Mouse (Mus musculus) spleen, adult 2 months (tissue): ENCODE measurements around the gene Gm9046. TPM values are rescaled to one million over a fixed set of nuclear protein-coding genes. Genes with fewer than 3 reads are reported as not detected.
"Not testable (repeated sequence)": the region's sequence is repeated elsewhere in the genome, so short reads cannot be mapped to it uniquely, and the experiment has no call there.

Source experiments
- DNase-seq, 2 experiments: peaks; one replicate each; pipeline versions ENCODE4 v3.0.0 to v3.0.0-alpha.2; 2012 to 2021; ENCODE audit warnings: low spot score in 2 of 2, low read depth in 1 of 2
- H3K27ac ChIP-seq: fragments of 200-500 bp; 2 replicates; pipeline ENCODE4 v1.5.1; 2012; ENCODE audit warnings: low read length, inconsistent platforms; ENCODE audit not compliant: insufficient read depth
- H3K27me3 ChIP-seq: fragments of 200-500 bp; 2 replicates; pipeline ENCODE4 v1.6.1; 2012; ENCODE audit warnings: mild to moderate bottlenecking, moderate library complexity, low read length, inconsistent platforms; ENCODE audit not compliant: control insufficient read depth, insufficient read depth
- H3K36me3 ChIP-seq: fragments of 200-500 bp; 2 replicates; pipeline ENCODE4 v1.6.1; 2012; ENCODE audit warnings: mild to moderate bottlenecking, low read length, inconsistent platforms; ENCODE audit not compliant: control insufficient read depth, insufficient read depth
- H3K4me1 ChIP-seq: fragments of 200-500 bp; 2 replicates; pipeline ENCODE4 v1.6.1; 2011; ENCODE audit warnings: inconsistent platforms; ENCODE audit not compliant: control insufficient read depth, insufficient read depth, insufficient read length
- H3K4me3 ChIP-seq: fragments of 200-500 bp; 2 replicates; pipeline ENCODE4 v1.5.1; 2011; ENCODE audit warnings: mild to moderate bottlenecking, inconsistent platforms; ENCODE audit not compliant: insufficient read depth, insufficient read length; ENCODE audit errors: extremely low read depth
- CTCF ChIP-seq: fragments of 200-500 bp; IDR thresholded peaks from 2 replicates; pipeline ENCODE4 v1.5.1; 2011; ENCODE audit warnings: mild to moderate bottlenecking, inconsistent platforms; ENCODE audit not compliant: insufficient read depth, insufficient read length, insufficient replicate concordance; ENCODE audit errors: extremely low read depth
- POLR2A ChIP-seq: fragments of 200-500 bp; IDR thresholded peaks from 2 replicates; pipeline ENCODE4 v1.6.1; 2011; ENCODE audit warnings: low read depth, low read length, inconsistent platforms
- WGBS: fragments of 180-500 bp; shearing (Covaris S2); methylation state at CpG from one replicate; pipeline ENCODE4 v1.1.7; 2018; 5-methylcytosine and 5-hydroxymethylcytosine counted together
- polyA plus RNA-seq: library from polyadenylated mRNA; depleted of rRNA; stranded (reverse); fragments of >200 nt; gene quantifications from 2 replicates; pipeline ENCODE4 v1.2.3, GENCODE M21; 2012; rRNA removed

Gm9046 gene
- polyA plus RNA-seq, 1 experiment = not detected

DNA sequence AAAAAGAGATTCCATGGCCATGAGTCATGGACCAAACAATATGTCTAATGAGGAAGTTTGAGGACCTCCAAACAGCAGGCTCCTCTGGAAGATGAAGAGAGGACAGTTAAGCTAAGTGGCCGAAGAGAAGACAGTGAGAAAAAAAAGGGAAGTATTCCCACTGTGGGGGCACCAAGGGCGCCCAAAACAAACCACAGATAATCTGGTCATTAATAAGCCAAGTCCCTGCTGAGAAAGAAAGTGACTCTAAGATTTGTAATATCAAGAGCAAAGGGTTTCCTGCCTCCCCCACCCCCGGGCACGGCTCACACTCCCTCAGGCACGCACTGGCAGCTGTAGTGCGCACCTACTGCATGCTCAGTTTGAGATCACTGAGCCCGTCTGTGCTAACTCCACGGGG is 24.0 kb downstream of the Gm9046 start:
- H3K27me3 ChIP-seq = no peaks in the 10 kb centered on the region
- no peak for DNase-seq
- 36% methylated on average over 8 of the region's 8 CpGs for WGBS
- TF ChIP-seq POLR2A = no peak
- no peak for TF ChIP-seq CTCF
- H3K27ac ChIP-seq = no peak overlapping the region
- no peaks in the 10 kb centered on the region for H3K36me3 ChIP-seq
- H3K4me3 ChIP-seq = no peak overlapping the region
- no peaks in the 10 kb centered on the region for H3K4me1 ChIP-seq

DNA sequence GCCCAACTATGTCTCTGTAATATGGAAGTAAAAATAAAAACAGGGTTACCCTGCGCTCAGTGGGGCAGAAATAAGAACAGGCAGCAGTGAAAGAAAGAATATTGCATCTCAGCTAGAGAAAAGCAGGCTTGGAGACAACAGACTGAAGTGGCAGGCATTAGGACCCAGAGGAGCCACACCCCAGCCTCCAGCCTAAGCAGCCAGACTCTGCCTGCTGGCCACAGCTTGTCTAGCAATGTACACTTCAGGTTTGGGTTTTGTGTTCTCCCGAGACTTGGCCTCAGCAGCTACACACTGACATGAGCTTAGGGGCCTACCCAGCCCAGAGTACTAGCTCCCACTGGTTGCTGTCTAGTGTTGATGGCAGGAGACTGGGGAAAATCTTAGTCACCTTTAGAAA is 40.9 kb downstream of the Gm9046 start:
- H3K4me3 ChIP-seq, H3K36me3 ChIP-seq, H3K27ac ChIP-seq, DNase-seq, H3K27me3 ChIP-seq, H3K4me1 ChIP-seq: not testable (repeated sequence)
- 50% methylated on average over 2 of the region's 2 CpGs for WGBS

DNA sequence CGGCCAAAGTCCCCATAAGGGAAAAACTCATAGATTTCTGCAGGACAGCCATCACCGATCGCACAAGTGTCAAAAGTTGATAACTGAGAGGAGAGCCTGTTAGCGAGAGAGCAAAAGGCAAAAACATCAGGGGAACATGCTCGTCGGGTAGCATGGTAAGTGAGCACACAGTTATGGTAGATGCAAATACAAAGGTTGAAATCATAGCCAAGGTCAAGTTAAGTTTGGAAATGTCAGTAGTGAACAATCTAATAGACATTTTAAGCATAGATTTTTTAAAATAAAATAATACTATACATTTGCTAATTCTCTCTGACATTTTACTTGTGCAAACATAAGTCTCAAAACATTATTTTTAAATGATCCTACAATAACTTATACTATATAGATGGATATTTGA is 48.1 kb downstream of the Gm9046 start, which contains the start of gene Iltifb:
Iltifb (minus strand) TSS at position 101 of the 400 bp plus-strand sequence.
- no peak for TF ChIP-seq CTCF
- no peak for TF ChIP-seq POLR2A
- Histone ChIP-seq H3K36me3 (no peaks in the 10 kb centered on the region), H3K4me3 (no peak within 1 kb of the TSS), H3K27ac (no peak within 1 kb of the TSS), H3K4me1 (no peaks in the 10 kb centered on the region), H3K27me3 (no peaks in the 10 kb centered on the region)
- DNase-seq = no peak
- WGBS = 95% methylated on average over 6 of the region's 6 CpGs

Other genes starting within 250 kb of the Gm9046 start
- gene Mdm1, start 201.4 kb downstream of the Gm9046 start, polyA plus RNA-seq = 2.9 and 3.4 TPM in 2 replicates
- gene Il22, start 138.3 kb downstream of the Gm9046 start, polyA plus RNA-seq = not detected in 2 replicates
- gene Gm32717, start 102.5 kb downstream of the Gm9046 start, polyA plus RNA-seq = not detected in 2 replicates
- gene Gm32802, start 84.6 kb downstream of the Gm9046 start, polyA plus RNA-seq = not detected in 2 replicates
- not detected in 2 replicates for gene Iltifb, start 48.2 kb downstream of the Gm9046 start, polyA plus RNA-seq
- not detected in 2 replicates for gene Gm9040, start 16.3 kb downstream of the Gm9046 start, polyA plus RNA-seq
- gene Gm9044, start 10.8 kb downstream of the Gm9046 start, polyA plus RNA-seq = not detected in 2 replicates
- 0.04 TPM in 1 of 2 replicates, not detected in the other for gene Gm9045, start 5.4 kb downstream of the Gm9046 start, polyA plus RNA-seq
- not detected in 2 replicates for gene Gm9048, start 5.4 kb upstream of the Gm9046 start, polyA plus RNA-seq
- 0.04 TPM in 1 of 2 replicates, not detected in the other for gene Gm9049, start 10.8 kb upstream of the Gm9046 start, polyA plus RNA-seq
- 0.33 and 0.38 TPM in 2 replicates for gene Ifng, start 97.8 kb upstream of the Gm9046 start, polyA plus RNA-seq